Mouse (Mus musculus): ENCODE data around the gene U2af1. TPM values are rescaled to one million over a fixed set of nuclear protein-coding genes. Genes with fewer than 3 reads are reported as not detected.
A peak's percentile ranks its signal among the peaks of the same experiment; 100 is the strongest.

Gene U2af1
- polyA plus RNA-seq, 1 experiment from 2014 or later: 269 TPM

DNA sequence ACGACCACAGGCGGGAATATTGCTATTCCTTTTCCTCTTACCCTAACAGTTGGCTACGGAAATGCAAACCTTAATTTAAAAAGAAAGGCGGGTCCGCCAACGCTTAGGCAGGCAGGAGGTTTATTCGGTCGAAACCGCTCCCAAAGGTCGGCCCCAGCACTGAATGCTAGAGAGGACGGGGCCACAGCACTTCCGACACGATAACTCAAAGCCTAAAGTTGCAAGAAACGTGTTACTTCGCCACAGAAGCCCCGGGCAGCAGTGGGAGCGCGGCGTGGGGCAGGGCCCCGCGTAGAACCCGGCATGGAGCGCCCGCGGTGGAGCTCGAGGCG lies 590 bp downstream of the U2af1 start:
- no peaks in the 10 kb centered on the region for H3K9me3 ChIP-seq
- no peak for ATAC-seq
- WGBS: under 1% methylated on average over 27 of the region's 27 CpGs
- peaks cover 24% of the 10 kb centered on the region for H3K4me1 ChIP-seq (replicated peaks)
- peak overlapping the region; percentile 94 for H3K9ac ChIP-seq (replicated peaks)
- no peaks in the 10 kb centered on the region for H3K27me3 ChIP-seq
- peaks cover 27% of the 10 kb centered on the region for H3K36me3 ChIP-seq
- peak overlapping the region; percentile 83 for H3K4me2 ChIP-seq (replicated peaks)
- peak overlapping the region; percentile 80 for H3K27ac ChIP-seq
- H3K4me3 ChIP-seq (replicated peaks): peak overlapping the region; percentile 70

DNA sequence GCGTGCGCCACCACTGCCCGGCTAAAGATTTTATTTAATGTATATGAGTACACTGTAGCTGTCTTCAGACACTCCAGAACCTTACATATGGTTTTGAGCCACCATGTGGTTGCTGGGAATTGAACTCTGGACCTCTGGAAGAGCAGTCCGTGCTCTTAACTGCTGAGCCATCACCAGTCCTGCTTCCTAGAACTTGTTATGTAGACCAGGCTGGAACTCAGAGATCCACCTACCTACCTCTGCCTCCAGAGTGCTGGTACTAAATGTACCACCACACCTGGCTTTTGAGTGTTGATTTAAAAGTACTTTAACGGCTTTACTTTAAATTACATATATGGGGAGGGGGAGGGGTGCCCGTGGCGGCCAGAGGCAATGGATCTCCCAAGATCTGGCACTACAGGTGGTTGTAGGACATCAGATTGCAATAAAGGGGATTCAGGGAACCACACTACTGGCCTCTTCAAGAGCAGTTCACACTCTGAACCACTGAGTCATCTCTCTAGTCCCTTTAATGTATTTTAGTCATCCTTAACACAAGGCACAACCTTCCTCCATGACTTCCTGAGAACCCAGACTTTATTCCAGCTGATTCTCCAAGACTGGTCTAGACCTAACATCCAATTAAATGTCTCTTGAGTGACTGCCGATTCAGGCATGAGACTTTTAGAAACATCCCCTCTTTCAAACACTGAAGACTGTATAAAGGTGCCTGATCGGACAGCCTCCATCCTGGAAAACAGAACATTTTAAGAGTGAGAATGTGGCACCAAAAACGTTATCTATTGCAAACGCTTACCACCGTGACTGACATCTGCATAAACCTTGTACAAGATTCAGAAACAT lies 1.3 kb downstream of the U2af1 start:
- Histone ChIP-seq H3K4me3 (replicated peaks) (peak overlapping the region; percentile 70), H3K36me3 (peaks cover 34% of the 10 kb centered on the region), H3K9me3 (no peaks in the 10 kb centered on the region), H3K27ac (no peak overlapping the region), H3K4me1 (replicated peaks) (peaks cover 24% of the 10 kb centered on the region), H3K9ac (replicated peaks) (peak overlapping the region; percentile 94), H3K4me2 (replicated peaks) (peak overlapping the region; percentile 83), H3K27me3 (no peaks in the 10 kb centered on the region)
- ATAC-seq: no peak
- WGBS: 59% methylated on average over 12 of the region's 12 CpGs

- peaks cover 24% of the 10 kb centered on the region for H3K4me1 ChIP-seq (replicated peaks)
- ATAC-seq: no peak
- no peaks in the 10 kb centered on the region for H3K27me3 ChIP-seq
- WGBS: 92% methylated on average over 5 of the region's 5 CpGs
- H3K9me3 ChIP-seq: no peaks in the 10 kb centered on the region
- no peak overlapping the region for H3K9ac ChIP-seq (replicated peaks)
- H3K36me3 ChIP-seq: peaks cover 41% of the 10 kb centered on the region
- H3K4me3 ChIP-seq (replicated peaks): peak overlapping the region; percentile 70; the same call in 1 of the 2 replicates
- H3K4me2 ChIP-seq (replicated peaks): peak overlapping the region; percentile 83; the same call in 1 of the 2 replicates
- no peak overlapping the region for H3K27ac ChIP-seq
These were observed 2.0 kb downstream of the U2af1 start for GRCm38 (mm10) chr17:31656682-31657081.

GRCm38 (mm10) chr17:31655366-31655765 lies 3.3 kb downstream of the U2af1 start:
- Histone ChIP-seq H3K36me3 (peaks cover 54% of the 10 kb centered on the region), H3K4me1 (replicated peaks) (peaks cover 24% of the 10 kb centered on the region), H3K9ac (replicated peaks) (no peak overlapping the region), H3K4me2 (replicated peaks) (no peak overlapping the region), H3K27ac (no peak overlapping the region), H3K4me3 (replicated peaks) (no peak overlapping the region), H3K27me3 (no peaks in the 10 kb centered on the region), H3K9me3 (no peaks in the 10 kb centered on the region)
- 78% methylated on average over 4 of the region's 4 CpGs for WGBS
- ATAC-seq: no peak

GRCm38 (mm10) chr17:31653277-31653676 lies 5.4 kb downstream of the U2af1 start:
- 90% methylated on average over 6 of the region's 6 CpGs for WGBS
- H3K36me3 ChIP-seq: peaks cover 75% of the 10 kb centered on the region

GRCm38 (mm10) chr17:31652152-31652551 lies 6.5 kb downstream of the U2af1 start:
- Histone ChIP-seq H3K4me2 (replicated peaks) (no peak overlapping the region), H3K9ac (replicated peaks) (no peak overlapping the region), H3K4me3 (replicated peaks) (no peak overlapping the region), H3K36me3 (peaks cover 86% of the 10 kb centered on the region), H3K9me3 (no peaks in the 10 kb centered on the region), H3K27me3 (no peaks in the 10 kb centered on the region), H3K4me1 (replicated peaks) (peaks cover 8% of the 10 kb centered on the region), H3K27ac (no peak overlapping the region)
- WGBS: 90% methylated on average over 14 of the region's 14 CpGs
- no peak for ATAC-seq

More at GRCm38 (mm10) chr17:31653277-31653676, 5.4 kb downstream of the U2af1 start:
- H3K4me1 ChIP-seq (replicated peaks): peaks cover 15% of the 10 kb centered on the region
- H3K4me2 ChIP-seq (replicated peaks): no peak overlapping the region
- H3K27me3 ChIP-seq: no peaks in the 10 kb centered on the region
- H3K27ac ChIP-seq: no peak overlapping the region
- no peaks in the 10 kb centered on the region for H3K9me3 ChIP-seq
- ATAC-seq: no peak
- no peak overlapping the region for H3K4me3 ChIP-seq (replicated peaks)
- H3K9ac ChIP-seq (replicated peaks): no peak overlapping the region

DNA sequence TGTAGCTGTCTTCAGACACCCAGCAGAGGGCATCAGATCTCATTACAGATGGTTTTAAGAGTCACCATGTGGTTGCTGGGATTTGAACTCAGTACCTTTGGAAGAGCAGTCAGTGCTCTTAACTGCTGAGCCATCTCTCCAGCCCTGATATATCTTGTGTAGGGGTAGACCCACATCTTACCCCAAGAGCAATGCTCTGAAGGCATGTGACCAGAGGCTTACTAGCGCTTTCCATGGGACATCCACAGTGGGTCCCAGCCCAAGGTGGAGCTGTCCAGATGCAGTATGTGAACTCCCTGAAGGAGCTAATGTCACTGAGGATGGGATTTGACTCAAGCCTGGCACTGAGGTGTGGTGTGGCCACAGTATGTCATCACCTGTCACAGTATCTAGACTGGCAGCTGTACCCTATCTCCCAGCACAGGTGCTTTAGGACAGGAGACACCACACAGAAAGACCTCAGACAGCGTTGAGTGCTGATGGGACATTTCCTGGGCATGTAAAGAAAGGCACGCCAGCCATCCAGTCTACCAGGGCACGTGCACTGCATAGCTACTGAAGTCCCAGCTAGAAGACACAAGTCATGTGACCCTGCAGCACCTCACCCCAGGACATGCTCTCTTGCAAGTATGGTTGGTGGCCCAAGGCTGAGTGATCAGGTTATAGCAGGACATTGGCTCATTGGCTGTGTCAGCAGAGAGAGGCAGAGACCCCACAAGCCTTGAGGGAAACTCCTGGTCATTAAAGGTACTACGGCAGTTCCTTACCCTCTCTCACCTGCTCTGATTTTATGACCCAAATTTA lies 12.3 kb downstream of the U2af1 start:
- Histone ChIP-seq H3K4me2 (replicated peaks) (no peak overlapping the region), H3K9me3 (no peaks in the 10 kb centered on the region), H3K27me3 (no peaks in the 10 kb centered on the region), H3K4me1 (replicated peaks) (no peaks in the 10 kb centered on the region), H3K4me3 (replicated peaks) (no peak overlapping the region), H3K36me3 (peaks cover 66% of the 10 kb centered on the region), H3K9ac (replicated peaks) (no peak overlapping the region), H3K27ac (no peak overlapping the region)
- WGBS: 96% methylated on average over 5 of the region's 5 CpGs
- no peak for ATAC-seq

GRCm38 (mm10) chr17:31642913-31643312 lies 15.8 kb downstream of the U2af1 start:
- Histone ChIP-seq H3K27ac (no peak overlapping the region), H3K9ac (replicated peaks) (no peak overlapping the region), H3K4me3 (replicated peaks) (no peak overlapping the region), H3K27me3 (peaks cover under 1% of the 10 kb centered on the region; the same call in 1 of the 2 replicates), H3K9me3 (no peaks in the 10 kb centered on the region), H3K4me1 (replicated peaks) (peaks cover 2% of the 10 kb centered on the region; the same call in 1 of the 2 replicates), H3K36me3 (peaks cover 31% of the 10 kb centered on the region), H3K4me2 (replicated peaks) (no peak overlapping the region)
- WGBS: 73% methylated on average over 4 of the region's 4 CpGs
- ATAC-seq: no peak

GRCm38 (mm10) chr17:31642331-31642730 lies 16.4 kb downstream of the U2af1 start:
- Histone ChIP-seq H3K27me3 (peaks cover 7% of the 10 kb centered on the region; the same call in 1 of the 2 replicates), H3K4me1 (replicated peaks) (peaks cover 7% of the 10 kb centered on the region), H3K27ac (no peak overlapping the region), H3K4me2 (replicated peaks) (no peak overlapping the region), H3K9me3 (no peaks in the 10 kb centered on the region), H3K36me3 (peaks cover 25% of the 10 kb centered on the region), H3K9ac (replicated peaks) (no peak overlapping the region), H3K4me3 (replicated peaks) (no peak overlapping the region)
- ATAC-seq: no peak
- 20% methylated on average over 8 of the region's 8 CpGs for WGBS

- ATAC-seq: no peak
- H3K27me3 ChIP-seq: peaks cover 32% of the 10 kb centered on the region
- no peak overlapping the region for H3K9ac ChIP-seq (replicated peaks)
- no peaks in the 10 kb centered on the region for H3K36me3 ChIP-seq
- H3K9me3 ChIP-seq: no peaks in the 10 kb centered on the region
- H3K4me2 ChIP-seq (replicated peaks): no peak overlapping the region
- H3K4me3 ChIP-seq (replicated peaks): no peak overlapping the region
- peaks cover 21% of the 10 kb centered on the region for H3K4me1 ChIP-seq (replicated peaks)
- H3K27ac ChIP-seq: no peak overlapping the region
- 62% methylated on average over 4 of the region's 4 CpGs for WGBS
These were observed 19.0 kb downstream of the U2af1 start for GRCm38 (mm10) chr17:31639651-31640050.

DNA sequence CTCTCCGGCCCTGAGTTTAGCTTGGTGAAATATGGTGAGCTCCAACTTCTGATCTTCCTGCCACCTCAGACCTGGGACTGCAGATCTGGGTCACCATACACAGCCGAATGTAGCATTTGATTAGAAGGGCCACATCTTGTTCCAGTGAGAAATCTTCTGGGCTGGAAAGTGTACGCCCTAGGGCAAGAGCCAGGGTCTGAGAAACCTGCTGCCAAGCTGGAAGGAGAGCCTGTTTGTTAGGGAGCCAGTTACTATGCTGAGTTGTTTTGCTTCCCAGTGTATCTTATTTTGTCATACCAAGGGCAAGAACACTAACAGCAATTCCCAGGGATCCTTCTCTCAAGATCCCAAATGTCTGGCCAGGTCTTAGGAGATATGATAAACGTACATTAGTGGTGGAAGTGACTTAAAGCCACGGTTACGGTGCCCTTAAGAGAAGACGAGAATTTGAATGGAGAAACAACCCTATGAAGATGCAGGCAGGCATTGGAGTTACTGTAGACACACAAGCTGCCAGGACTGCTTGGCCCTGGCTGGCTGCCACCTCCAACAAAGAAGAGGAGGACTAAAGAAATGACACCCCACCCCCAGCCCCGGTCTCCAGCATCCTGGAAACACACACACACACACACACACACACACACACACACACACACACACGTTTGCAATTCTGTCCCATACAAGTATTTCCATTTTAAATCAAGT lies 20.7 kb downstream of the U2af1 start:
- H3K4me3 ChIP-seq (replicated peaks): no peak overlapping the region

More for the DNA sequence above, 20.7 kb downstream of the U2af1 start:
- peaks cover 32% of the 10 kb centered on the region for H3K27me3 ChIP-seq
- no peak overlapping the region for H3K9ac ChIP-seq (replicated peaks)
- H3K27ac ChIP-seq: peak overlapping the region; percentile 49
- no peaks in the 10 kb centered on the region for H3K36me3 ChIP-seq
- 68% methylated on average over 9 of the region's 9 CpGs for WGBS
- H3K4me2 ChIP-seq (replicated peaks): no peak overlapping the region
- no peak for ATAC-seq
- peaks cover 21% of the 10 kb centered on the region for H3K4me1 ChIP-seq (replicated peaks)
- no peaks in the 10 kb centered on the region for H3K9me3 ChIP-seq

Data from midbrain, embryonic 13.5 days (tissue).